Mouse (Mus musculus): ENCODE results near the gene Kcnk10.

The Kcnk10 gene

GRCm38 (mm10) chr12:98571896-98572680 is 6.0 kb downstream of the Kcnk10 start:
- no peak for DNase-seq

- DNase-seq = no peak
Measured at GRCm38 (mm10) chr12:98569380-98569779, 8.7 kb downstream of the Kcnk10 start.

DNA sequence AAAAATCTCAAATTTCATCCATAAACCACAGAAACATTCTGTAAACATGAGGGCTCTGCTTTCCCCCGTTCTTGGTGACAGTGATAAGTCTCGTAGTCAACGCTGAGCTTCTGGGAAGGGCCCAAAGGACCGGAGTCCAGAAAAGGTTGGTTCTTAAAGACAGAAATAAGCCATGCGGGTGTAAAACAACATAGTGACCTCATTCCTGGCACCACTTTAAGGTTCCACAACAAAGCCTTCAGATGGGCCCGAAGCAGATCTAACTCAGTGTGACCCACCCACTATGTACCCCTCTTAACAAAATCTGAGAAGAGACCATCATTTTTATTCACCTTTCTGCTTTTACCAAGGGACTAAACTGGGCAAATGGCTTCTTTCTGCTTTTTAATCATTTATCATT is 10.2 kb downstream of the Kcnk10 start:
- no peak for DNase-seq

DNA sequence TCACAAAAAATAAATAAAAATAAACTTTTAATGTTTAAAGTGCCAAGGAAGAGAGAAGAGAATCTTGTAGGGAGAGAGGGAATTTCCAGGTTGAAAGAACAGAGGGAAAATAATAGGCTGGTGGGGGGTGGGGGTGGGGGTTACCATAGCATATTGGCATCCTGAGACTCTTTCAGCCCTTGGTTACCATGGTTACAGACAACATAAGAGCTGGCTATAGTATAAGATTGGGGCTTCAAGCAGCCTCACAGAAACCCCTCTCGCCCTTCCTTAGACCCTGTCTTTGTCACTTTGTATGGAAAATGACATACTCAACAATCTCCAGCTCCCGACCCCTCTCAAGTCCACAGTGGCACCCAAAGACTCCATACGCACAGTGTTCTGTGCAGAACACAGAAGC is 13.7 kb downstream of the Kcnk10 start:
- DNase-seq = no peak

DNA sequence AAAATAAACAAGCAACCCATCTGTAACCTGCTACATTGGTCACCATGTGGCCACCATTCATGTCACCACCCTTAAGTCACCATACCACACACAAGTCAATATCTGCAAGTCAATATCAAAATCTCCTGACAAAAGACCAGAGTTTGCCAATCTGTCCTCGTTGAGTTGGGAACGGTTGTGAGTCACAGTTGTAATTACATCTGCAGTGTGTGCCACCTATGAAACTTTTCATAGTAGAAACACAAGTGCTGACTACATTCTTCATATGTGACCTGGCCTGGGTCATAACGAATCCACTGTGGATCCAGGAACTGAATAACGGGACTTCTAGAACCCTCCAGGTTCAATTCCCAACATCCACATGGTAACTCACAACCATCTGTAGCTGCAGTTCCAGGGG is 14.8 kb downstream of the Kcnk10 start:
- no peak for DNase-seq

DNA sequence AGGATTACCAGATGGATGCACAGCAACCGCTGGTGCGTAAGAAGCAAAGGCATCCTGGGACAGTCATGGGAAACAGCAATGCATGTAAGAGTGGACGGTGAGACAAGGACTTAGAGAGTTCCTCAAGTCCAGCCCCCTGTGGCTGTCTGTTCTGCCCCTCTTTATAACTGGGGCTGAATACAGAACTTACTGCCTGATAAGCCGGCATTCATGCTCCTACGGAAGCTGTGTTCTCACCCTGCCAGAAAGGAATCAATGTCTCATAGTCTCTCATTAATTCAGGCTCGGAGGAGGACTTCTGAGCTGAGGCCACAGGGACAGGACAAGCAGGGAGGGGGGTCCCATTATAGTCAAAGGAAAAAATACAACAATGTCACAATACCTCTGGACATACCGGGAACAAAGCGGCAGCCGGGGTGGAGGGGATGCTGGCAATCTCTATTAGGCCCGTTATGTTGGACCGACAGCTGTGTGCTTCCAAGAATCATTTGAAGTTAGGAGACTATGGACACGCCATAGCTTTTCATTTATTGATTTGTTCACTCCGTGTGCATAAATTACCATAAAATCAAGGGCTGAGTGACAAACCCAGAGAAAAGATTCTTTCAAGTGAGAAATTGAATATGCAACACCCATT is 15.7 kb downstream of the Kcnk10 start:
- DNase-seq = no peak

DNA sequence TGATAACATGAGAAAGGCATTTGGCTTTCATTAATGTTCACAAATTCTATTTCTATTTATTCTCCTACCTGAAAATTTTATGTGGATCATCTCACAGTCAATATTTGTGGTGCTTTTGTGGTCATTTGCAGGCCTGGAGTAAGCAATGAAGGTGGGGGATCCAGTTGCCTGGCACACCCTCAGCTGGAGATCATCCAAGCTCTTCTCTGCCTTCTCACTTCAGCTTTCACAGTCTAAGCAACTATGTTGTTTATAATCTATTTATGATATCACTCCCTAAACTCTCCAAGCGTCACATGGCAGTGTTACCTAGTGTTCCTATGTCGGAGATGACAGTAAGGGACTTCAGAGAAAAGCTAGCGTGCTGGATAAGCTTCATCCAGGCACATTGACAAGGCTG is 18.1 kb downstream of the Kcnk10 start:
- no peak for DNase-seq

DNA sequence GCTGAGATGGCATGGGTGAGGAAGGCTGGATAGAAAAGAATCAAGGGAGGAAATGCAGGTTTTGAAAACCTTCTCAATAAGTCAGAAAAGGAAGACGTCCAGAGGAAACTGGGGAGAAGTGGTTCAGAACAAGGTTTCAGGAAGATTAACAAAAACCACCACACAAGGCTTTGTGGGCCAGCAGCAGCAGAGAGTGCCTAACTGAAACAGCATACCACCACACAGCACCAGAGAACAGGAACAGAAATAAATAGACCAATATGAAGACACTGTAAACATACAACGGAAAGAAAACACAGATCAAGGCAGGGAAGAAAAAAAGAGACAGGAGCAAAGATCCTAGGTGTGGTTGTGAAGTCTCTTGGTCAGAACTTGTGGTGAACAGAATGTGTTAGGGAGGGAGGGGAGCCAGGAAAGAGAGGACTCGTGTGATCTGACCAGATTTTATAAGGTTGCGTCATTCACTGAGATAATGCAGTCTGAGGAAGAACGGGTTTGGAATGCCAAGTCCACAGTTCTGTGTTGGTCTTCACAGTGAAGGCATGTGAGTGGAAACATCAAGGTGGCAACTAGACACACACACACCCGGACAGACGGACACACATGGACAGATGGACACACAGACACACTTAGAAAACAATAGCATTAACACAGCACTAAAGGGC is 21.0 kb downstream of the Kcnk10 start:
- no peak for DNase-seq

DNA sequence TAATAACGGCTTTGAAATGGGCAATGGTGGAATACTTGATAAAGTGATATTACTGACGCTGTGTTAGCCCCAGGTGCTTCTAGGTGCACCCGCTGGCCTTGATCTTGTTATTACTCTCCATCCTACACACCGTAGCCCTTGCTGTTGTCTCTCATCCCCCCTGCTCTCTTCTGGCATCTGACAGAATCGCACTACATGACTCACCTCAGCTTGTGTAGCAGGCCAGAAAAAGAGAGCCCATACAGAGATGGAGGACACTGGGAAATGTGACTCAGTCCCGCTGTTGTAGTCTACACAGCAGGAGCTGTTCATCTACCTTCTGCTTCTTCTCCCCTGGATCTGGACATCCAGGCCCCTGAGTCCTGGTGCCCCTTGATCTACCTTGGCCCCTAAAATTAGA is 28.1 kb downstream of the Kcnk10 start:
- DNase-seq = peak; percentile 45

GRCm38 (mm10) chr12:98548141-98548540 is 30.0 kb downstream of the Kcnk10 start:
- peak; percentile 87 for DNase-seq

GRCm38 (mm10) chr12:98545875-98546274 is 32.2 kb downstream of the Kcnk10 start:
- DNase-seq = peak; percentile 66

- DNase-seq = no peak
Measured at GRCm38 (mm10) chr12:98545251-98545560, 32.9 kb downstream of the Kcnk10 start.

DNA sequence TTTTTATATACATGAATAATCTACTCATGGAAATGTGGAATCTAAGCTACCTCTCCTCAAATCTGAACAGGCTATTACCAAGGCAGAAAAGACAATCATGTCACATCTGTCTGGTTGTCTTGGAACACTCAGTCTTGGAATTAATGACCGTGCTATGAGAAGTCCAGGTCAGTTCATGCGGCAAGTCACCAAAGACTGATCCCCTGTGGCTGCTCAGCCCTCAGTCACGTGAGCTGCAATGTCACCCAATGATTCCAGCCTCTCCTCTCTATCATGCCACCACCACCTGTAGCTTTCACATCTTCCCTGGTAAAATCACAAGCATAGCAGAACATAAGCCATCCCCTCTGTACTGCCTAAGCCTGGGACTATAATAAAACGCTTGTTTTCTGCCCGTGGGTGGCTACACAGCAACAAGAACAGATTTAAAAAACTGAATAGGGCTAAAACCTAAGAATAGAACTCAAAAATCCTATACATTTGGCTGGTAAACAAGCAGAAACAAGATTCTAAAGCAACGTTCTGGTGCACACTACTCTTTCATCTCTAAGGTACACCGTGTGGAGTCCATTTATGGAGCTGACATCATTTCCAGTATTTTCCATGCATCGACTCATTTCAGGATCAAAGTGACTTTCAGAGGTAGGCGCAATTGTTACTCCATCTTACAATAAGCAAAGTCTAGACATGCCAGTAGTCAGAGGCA is 33.4 kb downstream of the Kcnk10 start:
- no peak for DNase-seq

- no peak for DNase-seq
Measured at GRCm38 (mm10) chr12:98536760-98537159, 41.4 kb downstream of the Kcnk10 start.

- DNase-seq = peak; percentile 42
Measured at GRCm38 (mm10) chr12:98536036-98536435, 42.1 kb downstream of the Kcnk10 start.

DNA sequence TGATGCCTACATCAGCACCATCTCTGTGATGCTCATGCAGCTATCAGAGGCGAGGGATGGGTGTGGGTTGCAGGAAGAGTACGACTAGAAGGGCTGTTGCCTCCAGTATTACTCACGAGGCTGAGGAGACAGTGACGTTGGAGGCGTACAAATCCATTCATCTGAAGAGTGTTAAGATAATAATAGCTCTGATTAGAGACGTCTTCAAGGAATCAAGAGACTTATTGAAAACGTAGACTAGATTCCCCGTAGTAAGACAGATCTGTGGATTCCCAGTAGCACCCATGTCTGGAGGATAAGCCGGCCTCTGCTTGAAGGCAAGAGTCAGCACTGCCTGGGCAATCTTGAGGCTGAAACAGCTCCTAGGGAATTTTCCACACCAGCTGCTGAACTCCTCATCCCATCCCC is 42.6 kb downstream of the Kcnk10 start:
- DNase-seq = no peak

- DNase-seq = no peak
Measured at GRCm38 (mm10) chr12:98528635-98529034, 49.5 kb downstream of the Kcnk10 start.

DNA sequence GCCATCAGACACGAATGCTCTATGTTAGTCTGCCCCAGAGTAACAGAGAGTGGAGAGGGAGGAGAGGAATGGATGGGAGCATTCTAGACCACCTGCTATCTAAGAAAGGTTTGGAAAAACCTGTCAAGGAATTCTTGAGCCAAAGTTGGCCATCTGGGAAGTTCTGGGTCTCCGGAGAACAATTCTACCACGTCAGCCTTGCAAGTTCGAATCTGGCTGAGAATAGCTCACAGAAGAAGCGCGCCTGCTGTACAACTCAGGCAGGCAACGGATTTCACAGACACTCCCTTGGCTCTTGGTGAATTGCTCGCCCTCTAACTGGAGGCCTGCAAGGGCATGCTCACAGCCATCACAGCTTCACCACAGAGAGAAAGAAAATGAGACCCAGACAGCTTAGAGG is 52.7 kb downstream of the Kcnk10 start:
- DNase-seq = no peak

DNA sequence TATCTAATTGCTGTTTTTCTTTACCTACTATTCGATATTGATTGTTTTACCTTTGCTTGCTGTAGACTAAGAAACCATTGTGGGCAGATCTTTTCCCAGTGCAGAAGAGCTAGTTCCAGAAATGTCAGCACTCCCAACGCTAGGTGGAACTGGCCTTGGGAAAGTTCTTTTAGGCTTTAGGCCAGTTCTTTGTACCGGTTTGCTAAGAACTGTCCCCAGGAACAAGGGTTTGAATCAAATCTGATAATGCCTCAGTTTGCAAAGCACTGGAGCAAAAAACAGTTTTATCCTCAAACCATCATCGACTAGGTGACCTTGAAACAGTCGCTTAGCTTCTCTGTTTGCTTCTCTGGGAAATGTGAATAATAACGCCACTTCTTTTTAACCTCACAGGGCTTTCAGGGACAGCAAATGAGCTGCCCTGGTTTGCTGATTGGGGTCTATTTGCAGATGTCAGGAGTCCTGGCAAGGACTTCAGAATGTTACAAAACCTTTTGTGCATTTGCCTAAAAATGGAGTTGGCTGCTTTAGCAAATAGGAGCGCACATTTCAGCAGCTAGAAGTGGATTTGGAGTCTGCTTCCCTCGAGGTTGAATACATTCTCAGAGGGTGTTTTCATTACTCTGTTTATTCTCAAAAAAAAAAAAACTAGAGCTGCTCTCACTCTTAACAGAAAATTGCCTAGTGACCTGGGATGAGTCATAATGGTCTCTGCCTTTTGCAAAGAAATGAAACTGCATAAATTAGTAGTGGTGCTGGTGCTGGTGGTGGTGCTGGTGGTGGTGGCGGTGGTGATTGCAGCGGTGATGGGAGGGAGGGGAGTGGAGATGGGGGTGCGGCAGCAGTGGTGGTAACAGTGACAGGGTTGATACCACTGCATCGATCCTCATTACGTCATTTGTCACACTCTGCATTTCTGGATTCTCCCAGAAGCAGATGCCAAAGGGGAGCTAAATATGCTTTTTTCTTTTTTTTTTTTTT is 53.5 kb downstream of the Kcnk10 start:
- DNase-seq = no peak

DNA sequence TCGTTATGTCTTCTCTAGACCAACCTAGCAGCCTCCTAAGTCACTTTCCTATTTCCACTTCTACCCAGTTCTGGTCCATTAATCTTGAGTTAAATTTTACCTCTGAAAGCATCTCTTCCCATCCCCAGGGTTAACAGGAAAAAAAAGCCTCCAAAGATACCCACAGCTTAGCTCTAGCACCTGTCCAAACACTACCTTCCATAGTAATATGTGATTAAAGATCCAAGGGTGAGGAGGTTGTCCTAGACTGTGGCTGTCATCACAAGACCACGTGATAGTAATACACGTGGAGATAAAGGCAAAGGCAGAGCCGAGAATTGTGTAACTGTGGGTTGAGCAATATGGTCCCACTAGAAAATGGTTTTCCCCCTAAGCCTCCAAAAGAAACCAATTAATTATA is 56.8 kb downstream of the Kcnk10 start:
- no peak for DNase-seq

DNA sequence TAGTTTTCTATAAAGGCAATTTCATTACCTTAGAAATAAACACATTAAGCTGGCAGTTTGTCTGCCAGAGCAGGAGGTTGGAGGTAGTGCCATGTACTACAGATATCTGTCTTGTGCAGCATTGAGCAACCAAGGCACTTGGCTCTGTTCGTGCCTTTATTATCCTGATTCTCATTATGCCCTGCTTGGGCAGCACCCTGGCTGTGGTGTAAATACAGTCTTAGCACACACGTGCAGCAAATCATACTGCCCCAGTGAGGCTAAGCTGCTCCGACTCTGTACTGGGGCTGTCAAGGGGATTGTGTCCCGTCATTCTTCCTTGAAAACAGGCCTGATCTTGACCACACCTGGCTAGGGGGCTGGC is 57.6 kb downstream of the Kcnk10 start:
- no peak for DNase-seq

GRCm38 (mm10) chr12:98519866-98520567 is 58.1 kb downstream of the Kcnk10 start:
- no peak for DNase-seq

All from cerebellum, adult 11 months (tissue).